Mouse (Mus musculus) MEL (cell line): ENCODE data around the gene Ihh. TPM values are rescaled to one million over a fixed set of nuclear protein-coding genes. Genes with fewer than 3 reads are reported as not detected.
A peak's percentile ranks its signal among the peaks of the same experiment; 100 is the strongest.

Source experiments
- DNase-seq: peaks from one replicate; pipeline ENCODE4 v3.0.0; 2011; ENCODE audit warnings: low read depth, low spot score
- H3K27ac ChIP-seq: 2 replicates; pipeline ENCODE4 v1.5.1; 2012; ENCODE audit warnings: low read depth, mild to moderate bottlenecking, control low read depth, low read length, moderate library complexity; ENCODE audit not compliant: control insufficient read depth
- H3K27me3 ChIP-seq, 2 experiments: fragments of 150-350 bp in 1 of 2; sonication (generic) in 1 of 2; 2 replicates each; pipeline ENCODE4 v1.6.1; 2012; ENCODE audit warnings: low read length in 2 of 2, mild to moderate bottlenecking in 2 of 2, improper control_type of control experiment in 1 of 2, moderate library complexity in 1 of 2; ENCODE audit not compliant: insufficient read depth in 2 of 2, control insufficient read depth in 1 of 2
- H3K36me3 ChIP-seq, 2 experiments: 2 replicates each; pipeline ENCODE4 v1.6.1; 2012 to 2014; ENCODE audit warnings: low read length in 2 of 2, improper control_type of control experiment in 1 of 2, inconsistent platforms in 1 of 2, mild to moderate bottlenecking in 1 of 2; ENCODE audit not compliant: insufficient read depth in 2 of 2, control insufficient read depth in 1 of 2
- H3K4me1 ChIP-seq, 2 experiments: fragments of 150-350 bp in 1 of 2; sonication (generic) in 1 of 2; 2 replicates each; pipeline ENCODE4 v1.6.1; 2012; ENCODE audit warnings: low read length in 2 of 2, improper control_type of control experiment in 1 of 2, mild to moderate bottlenecking in 1 of 2; ENCODE audit not compliant: insufficient read depth in 2 of 2, control insufficient read depth in 1 of 2
- H3K4me3 ChIP-seq, 2 experiments: fragments of 150-350 bp in 1 of 2; sonication (generic) in 1 of 2; 2 replicates each; pipeline ENCODE4 v1.5.1; 2012; ENCODE audit warnings: low read depth in 2 of 2, low read length in 2 of 2, mild to moderate bottlenecking in 2 of 2, moderate library complexity in 2 of 2, control low read depth in 1 of 2, improper control_type of control experiment in 1 of 2; ENCODE audit not compliant: control insufficient read depth in 1 of 2, insufficient read depth in 1 of 2
- H3K79me2 ChIP-seq: 2 replicates; pipeline ENCODE4 v1.6.1; 2012; ENCODE audit warnings: mild to moderate bottlenecking, low read length, moderate library complexity; ENCODE audit not compliant: control insufficient read depth, poor library complexity, insufficient read depth
- H3K9ac ChIP-seq: 2 replicates; pipeline ENCODE4 v1.6.1; 2012; ENCODE audit warnings: low read depth, mild to moderate bottlenecking, control low read depth, low read length, moderate library complexity; ENCODE audit not compliant: control insufficient read depth, poor library complexity, severe bottlenecking
- H3K9me3 ChIP-seq: fragments of 150-350 bp; sonication (generic); replicated peaks from 2 replicates; pipeline ENCODE4 v1.6.1; 2012; ENCODE audit warnings: mild to moderate bottlenecking, low read length, improper control_type of control experiment, moderate library complexity; ENCODE audit not compliant: insufficient read depth
- CHD1 ChIP-seq: IDR thresholded peaks from 2 replicates; pipeline ENCODE4 v1.6.1; 2012; ENCODE audit warnings: low read depth, mild to moderate bottlenecking, inconsistent platforms, low read length, improper control_type of control experiment
- CTCF ChIP-seq, 3 experiments: IDR thresholded peaks in 2 of 3; conservative IDR thresholded peaks in 1 of 3; 2 replicates each; pipeline ENCODE4 v1.5.1; 2011 to 2012; ENCODE audit warnings: low read length in 3 of 3, low read depth in 2 of 3, mild to moderate bottlenecking in 2 of 3, improper control_type of control experiment in 1 of 3, inconsistent platforms in 1 of 3, mixed read lengths in 1 of 3, moderate library complexity in 1 of 3; ENCODE audit not compliant: control insufficient read depth in 1 of 3, insufficient read depth in 1 of 3, poor library complexity in 1 of 3, severe bottlenecking in 1 of 3
- GABPA ChIP-seq: IDR thresholded peaks from 2 replicates; pipeline ENCODE4 v1.6.1; 2012; ENCODE audit warnings: low read depth, mild to moderate bottlenecking, inconsistent platforms, low read length, improper control_type of control experiment, moderate library complexity
- KAT2A ChIP-seq: conservative IDR thresholded peaks from 2 replicates; pipeline ENCODE4 v1.6.1; 2012; ENCODE audit warnings: low read depth, low read length, improper control_type of control experiment, inconsistent platforms
- MXI1 ChIP-seq: IDR thresholded peaks from 2 replicates; pipeline ENCODE4 v1.6.1; 2011; ENCODE audit warnings: mild to moderate bottlenecking, low read depth, low read length, improper control_type of control experiment
- POLR2AphosphoS5 ChIP-seq: IDR thresholded peaks from 2 replicates; pipeline ENCODE4 v1.6.1; 2012; ENCODE audit warnings: low read depth, borderline replicate concordance, mild to moderate bottlenecking, inconsistent platforms, low read length, moderate library complexity, mixed read lengths
- RAD21 ChIP-seq: IDR thresholded peaks from 2 replicates; pipeline ENCODE4 v1.6.1; 2011; ENCODE audit warnings: mild to moderate bottlenecking, low read depth, low read length, improper control_type of control experiment
- SMC3 ChIP-seq: IDR thresholded peaks from 2 replicates; pipeline ENCODE4 v1.6.1; 2011; ENCODE audit warnings: low read depth, low read length, improper control_type of control experiment
- UBTF ChIP-seq: IDR thresholded peaks from 2 replicates; pipeline ENCODE4 v1.6.1; 2012; ENCODE audit warnings: low read depth, mild to moderate bottlenecking, inconsistent platforms, low read length, improper control_type of control experiment, moderate library complexity, borderline replicate concordance; ENCODE audit not compliant: insufficient read depth
- USF1 ChIP-seq: IDR thresholded peaks from 2 replicates; pipeline ENCODE4 v1.6.1; 2014; ENCODE audit warnings: low read depth, mild to moderate bottlenecking, inconsistent platforms, low read length, improper control_type of control experiment, moderate library complexity
- ZC3H11A ChIP-seq: IDR thresholded peaks from 2 replicates; pipeline ENCODE4 v1.6.1; 2012; ENCODE audit warnings: low read depth, mild to moderate bottlenecking, inconsistent platforms, low read length, improper control_type of control experiment
- ZMIZ1 ChIP-seq: IDR thresholded peaks from 2 replicates; pipeline ENCODE4 v1.6.1; 2012; ENCODE audit warnings: low read depth, mild to moderate bottlenecking, inconsistent platforms, low read length, improper control_type of control experiment, moderate library complexity
- ZNF384 ChIP-seq: IDR thresholded peaks from 2 replicates; pipeline ENCODE4 v1.6.1; 2012; ENCODE audit warnings: low read depth, mild to moderate bottlenecking, inconsistent platforms, low read length, improper control_type of control experiment
- polyA plus RNA-seq, 2 experiments: library from polyadenylated mRNA; stranded (reverse) in 1 of 2; unstranded in 1 of 2; fragments of >175 nt in 1 of 2; fragments of >200 nt in 1 of 2; gene quantifications; 2 replicates each; pipeline versions ENCODE4 v1.2.1 to v1.2.4; 2012; ENCODE audit warnings: low replicate concordance in 2 of 2, low read depth in 1 of 2; ENCODE audit not compliant: insufficient read length in 2 of 2, insufficient read depth in 1 of 2, missing spikeins in 1 of 2
- total RNA-seq: library from RNA; depleted of rRNA; stranded (reverse); fragments of 300-350 nt; gene quantifications from 2 replicates; pipeline ENCODE4 v1.2.3, GENCODE M21; 2012

Ihh gene
- total and polyA plus RNA-seq, 3 experiments = 0.04 to 0.07 TPM; not detected in 1

GRCm38 (mm10) chr1:74948784-74949665 lies 2.4 kb downstream of the Ihh start:
- no peaks in the 10 kb centered on the region for H3K79me2 ChIP-seq
- peak; percentile 16 for DNase-seq
- H3K27ac ChIP-seq = no peak overlapping the region
- H3K4me1 ChIP-seq = no peaks in the 10 kb centered on the region
- no peak overlapping the region for H3K4me3 ChIP-seq
- H3K36me3 ChIP-seq = no peaks in the 10 kb centered on the region
- H3K27me3 ChIP-seq = no peaks in the 10 kb centered on the region
- H3K9ac ChIP-seq = no peak overlapping the region
- H3K9me3 ChIP-seq = no peaks in the 10 kb centered on the region
- TF ChIP-seq RAD21 = peak; percentile 65
- TF ChIP-seq MXI1 = no peak
- TF ChIP-seq ZMIZ1 = no peak
- peak; percentile 50 to 78 (median 67) for TF ChIP-seq CTCF (IDR thresholded peaks at IDR 0.05 in 2 of 3, conservative IDR thresholded peaks at IDR 0.05 in 1 of 3; ENCODE audit: control insufficient read depth in 1 of 3, insufficient read depth in 1 of 3, low read depth in 2 of 3, low read length in 3 of 3, poor library complexity in 1 of 3, severe bottlenecking in 1 of 3)
- TF ChIP-seq SMC3 = peak; percentile 46

- Histone ChIP-seq H3K27me3 (no peaks in the 10 kb centered on the region), H3K9ac (no peak overlapping the region), H3K79me2 (no peaks in the 10 kb centered on the region), H3K36me3 (no peaks in the 10 kb centered on the region), H3K4me3 (no peak overlapping the region), H3K4me1 (no peaks in the 10 kb centered on the region), H3K9me3 (no peaks in the 10 kb centered on the region), H3K27ac (no peak overlapping the region)
- no peak for DNase-seq
- TF ChIP-seq POLR2AphosphoS5 (no peak), CHD1 (no peak), KAT2A (no peak), ZNF384 (no peak), CTCF (IDR thresholded peaks at IDR 0.05 in 2 of 3, conservative IDR thresholded peaks at IDR 0.05 in 1 of 3; ENCODE audit: control insufficient read depth in 1 of 3, insufficient read depth in 1 of 3, low read depth in 2 of 3, low read length in 3 of 3, poor library complexity in 1 of 3, severe bottlenecking in 1 of 3) (no peak), USF1 (no peak), RAD21 (no peak), UBTF (no peak), ZC3H11A (no peak), GABPA (no peak)
- TF ChIP-seq, all 39 proteins: peak for 0
These were observed 3.3 kb downstream of the Ihh start for GRCm38 (mm10) chr1:74947986-74948670.
